In the genomic region with DNA sequence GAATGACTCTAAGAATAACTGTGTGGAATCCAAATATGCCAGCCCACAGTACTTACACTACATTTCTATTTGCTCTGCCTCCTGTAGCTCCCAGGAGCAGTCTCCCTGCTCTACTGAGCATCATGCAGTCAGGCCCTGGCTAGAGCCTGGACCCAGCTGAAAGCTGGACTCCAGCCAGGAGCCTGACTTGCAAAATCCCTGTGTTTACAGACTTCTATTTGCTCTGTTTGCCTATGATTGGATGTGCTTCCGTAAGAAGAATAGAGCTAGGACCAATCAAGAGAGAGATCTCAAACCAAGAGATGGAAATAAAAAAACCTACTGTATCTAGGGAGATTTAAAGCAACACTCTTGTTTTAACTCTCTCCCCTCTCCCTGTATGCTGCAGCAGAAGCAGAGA, we compare ENCODE assay signal across 8 mouse cellular contexts.
DNase-seq lines count a peak whose midpoint lies in the region; ATAC-seq and TF ChIP-seq lines count a peak whose summit lies in the region.

No protein-coding gene starts in this region.

- TF ChIP-seq CTCF in brain, embryonic 14.5 days (IDR thresholded peaks at IDR 0.05; ENCODE audit: borderline replicate concordance, extremely low read depth, insufficient read depth, insufficient read length), result no peak
- no peak for TF ChIP-seq CTCF in liver, postnatal 0 days (IDR thresholded peaks at IDR 0.05; ENCODE audit: low read depth)

- H3K27me3 ChIP-seq in liver, postnatal 0 days (ENCODE audit: insufficient read depth, low read length), result no peaks in the 10 kb centered on the region

- no peak for TF ChIP-seq POLR2A in brain, embryonic 14.5 days (IDR thresholded peaks at IDR 0.05; ENCODE audit: borderline replicate concordance, extremely low read depth, insufficient read depth, insufficient read length, poor library complexity, severe bottlenecking)

- no peaks in the 10 kb centered on the region for H3K36me3 ChIP-seq in liver, postnatal 0 days (replicated peaks; ENCODE audit: insufficient read depth, low read length)

- ATAC-seq in liver, postnatal 0 days, result no peak
- no peak for ATAC-seq in inflammation-experienced regulatory T-cells, adult 6 months

- peak; percentile 12 for DNase-seq in kidney, postnatal 10 days
- DNase-seq in kidney, adult 9 months, result no peak
- peak; percentile 94 for DNase-seq in MN1 (ENCODE audit: low spot score)
- DNase-seq in brain, embryonic 14.5 days (ENCODE audit: low read depth), result peak; percentile 80
- peak; percentile 22 for DNase-seq in liver, postnatal 0 days
- no peak for DNase-seq in testis, postnatal 10 days (ENCODE audit: low spot score)
- no peak for DNase-seq in embryo, embryonic 11 days

- TF ChIP-seq EP300 in liver, postnatal 0 days (IDR thresholded peaks at IDR 0.05; ENCODE audit: low read depth), result no peak

- H3K9me3 ChIP-seq in liver, postnatal 0 days (ENCODE audit: low read length), result no peaks in the 10 kb centered on the region

- H3K9ac ChIP-seq in liver, postnatal 0 days (replicated peaks), result no peak overlapping the region

- no peak overlapping the region for H3K4me2 ChIP-seq in liver, postnatal 0 days (ENCODE audit: low read depth, low read length)

- H3K4me1 ChIP-seq in liver, postnatal 0 days (ENCODE audit: insufficient read depth), result no peaks in the 10 kb centered on the region

- WGBS in liver, postnatal 0 days (ENCODE audit: insufficient replicate concordance), result 39% methylated on average over 1 of the region's 1 CpGs

- H3K4me3 ChIP-seq in liver, postnatal 0 days (ENCODE audit: low read depth, low read length), result no peak overlapping the region

- no peak overlapping the region for H3K27ac ChIP-seq in liver, postnatal 0 days (ENCODE audit: low read depth)

Comparison
In these comparisons a context has a peak if more than half of its experiments do, and no peak if none do; other contexts are left out.
1. DNase-seq: peak in kidney, postnatal 10 days (single experiment), MN1 (single experiment), brain, embryonic 14.5 days (single experiment) and liver, postnatal 0 days (single experiment); none in kidney, adult 9 months (single experiment), testis, postnatal 10 days (single experiment) and embryo, embryonic 11 days (single experiment).